Mouse (Mus musculus) forebrain, postnatal 0 days (tissue): ENCODE results near the gene Bcat1. TPM values are rescaled to one million over a fixed set of nuclear protein-coding genes. Genes with fewer than 3 reads are reported as not detected.

Source experiments
- ATAC-seq: fragments of 200-750 bp; cut with Nextera tagmentation; 2 replicates; pipeline ENCODE4 v1.8.0; 2017; ENCODE audit warnings: mild to moderate bottlenecking, moderate library complexity
- DNase-seq: peaks from one replicate; pipeline ENCODE4 v3.0.0-alpha.2; 2015
- H3K27ac ChIP-seq: fragments of 300-500 bp; sonication (generic); 2 replicates; pipeline ENCODE4 v1.5.1; 2014; ENCODE audit warnings: low read depth, mild to moderate bottlenecking, antibody characterized with exemption, low read length, moderate library complexity, mixed read lengths
- H3K27me3 ChIP-seq: fragments of 300-500 bp; sonication (generic); 2 replicates; pipeline ENCODE4 v1.6.1; 2014; ENCODE audit warnings: mild to moderate bottlenecking, low read length, mixed read lengths; ENCODE audit not compliant: insufficient read depth
- H3K36me3 ChIP-seq: fragments of 300-500 bp; sonication (generic); 2 replicates; pipeline ENCODE4 v1.6.1; 2014; ENCODE audit warnings: mild to moderate bottlenecking, moderate library complexity; ENCODE audit not compliant: insufficient read depth
- H3K4me1 ChIP-seq: fragments of 300-500 bp; sonication (generic); 2 replicates; pipeline ENCODE4 v1.6.1; 2014; ENCODE audit warnings: antibody characterized with exemption; ENCODE audit not compliant: insufficient read depth
- H3K4me2 ChIP-seq: fragments of 300-500 bp; sonication (generic); 2 replicates; pipeline ENCODE4 v1.6.1; 2014; ENCODE audit warnings: low read depth, mild to moderate bottlenecking, moderate library complexity
- H3K4me3 ChIP-seq: fragments of 300-500 bp; sonication (generic); 2 replicates; pipeline ENCODE4 v1.5.1; 2014; ENCODE audit warnings: low read depth, low read length, mixed read lengths
- H3K9ac ChIP-seq: fragments of 300-500 bp; sonication (generic); 2 replicates; pipeline ENCODE4 v1.6.1; 2014; ENCODE audit warnings: mild to moderate bottlenecking
- H3K9me3 ChIP-seq: fragments of 300-500 bp; sonication (generic); 2 replicates; pipeline ENCODE4 v1.6.1; 2016; ENCODE audit warnings: low read length
- CTCF ChIP-seq: sonication (generic); IDR thresholded peaks from 2 replicates; pipeline ENCODE4 v1.5.1; 2016; ENCODE audit warnings: antibody characterized with exemption, control low read depth, low read depth
- WGBS: fragments of 180-500 bp; shearing (Covaris S2); extraction: QIAGEN DNeasy Blood & Tissue Kit; methylation state at CpG from one replicate; pipeline ENCODE4 v1.1.7; 2014; 5-methylcytosine and 5-hydroxymethylcytosine counted together
- polyA plus RNA-seq: library from polyadenylated mRNA; unstranded; fragments of >200 nt; fragmentation: Nextera tagmentation; extraction: Ambion mirVana; gene quantifications from 2 replicates; pipeline ENCODE4 v1.2.1, GENCODE M21; 2015
- total RNA-seq: library from RNA; depleted of rRNA; stranded (reverse); fragments of >200 nt; gene quantifications from 2 replicates; pipeline ENCODE4 v1.2.3, GENCODE M21; 2014; rRNA removed

The Bcat1 gene
- 97.5 and 97.9 TPM in 2 replicates for total RNA-seq
- polyA plus RNA-seq = 50.7 and 51.5 TPM in 2 replicates

GRCm38 (mm10) chr6:145075548-145076224 is at the start of gene Bcat1:
Bcat1 (minus strand) TSS chr6:145076184.
- Histone ChIP-seq H3K27me3 (no peaks in the 10 kb centered on the region), H3K27ac (no peak within 1 kb of the TSS), H3K9ac (peak within 1 kb of the TSS; percentile 46), H3K9me3 (no peaks in the 10 kb centered on the region), H3K4me3 (peak within 1 kb of the TSS; percentile 49), H3K36me3 (no peaks in the 10 kb centered on the region), H3K4me2 (peak within 1 kb of the TSS; percentile 94), H3K4me1 (no peaks in the 10 kb centered on the region)
- 2% methylated on average over 39 of the region's 39 CpGs for WGBS
- no peak for TF ChIP-seq CTCF
- peak; percentile 56 for DNase-seq
- peak; percentile 85 for ATAC-seq

DNA sequence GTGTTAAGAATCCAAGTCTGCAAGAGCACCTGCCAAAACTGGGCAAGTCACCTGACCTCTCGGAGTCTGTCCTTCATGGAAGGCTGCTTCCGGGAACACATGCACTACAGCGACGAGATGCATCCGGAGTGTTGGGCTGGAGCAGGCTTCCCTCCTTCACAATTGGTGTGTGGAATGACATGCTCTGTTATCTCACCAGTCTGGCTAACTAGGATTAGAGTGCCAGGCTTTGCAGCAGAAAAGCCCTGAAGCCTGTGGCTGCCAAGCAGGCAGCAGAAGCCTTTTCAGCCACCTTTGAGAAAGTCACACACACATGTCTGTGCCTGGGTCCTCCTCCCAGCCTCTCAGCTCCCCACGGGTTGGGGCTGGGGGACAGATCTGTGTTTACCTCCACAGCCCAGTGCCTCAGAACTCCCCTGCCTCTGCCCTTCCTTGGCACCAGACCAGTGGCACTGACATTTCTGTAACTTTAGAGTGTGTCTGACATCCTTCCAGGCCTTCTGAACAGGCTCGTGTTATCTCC is 49.7 kb upstream of the Bcat1 start:
- no peak overlapping the region for H3K4me2 ChIP-seq
- peak; percentile 58; the same call in 1 of the 2 replicates for ATAC-seq
- H3K27ac ChIP-seq = no peak overlapping the region
- H3K9ac ChIP-seq = no peak overlapping the region
- H3K4me1 ChIP-seq = no peaks in the 10 kb centered on the region
- no peak for TF ChIP-seq CTCF
- no peaks in the 10 kb centered on the region for H3K36me3 ChIP-seq
- DNase-seq = peak; percentile 13
- no peaks in the 10 kb centered on the region for H3K9me3 ChIP-seq
- H3K4me3 ChIP-seq = no peak overlapping the region
- H3K27me3 ChIP-seq = no peaks in the 10 kb centered on the region
- 55% methylated on average over 7 of the region's 7 CpGs for WGBS

- Histone ChIP-seq H3K36me3 (no peaks in the 10 kb centered on the region), H3K4me1 (no peaks in the 10 kb centered on the region), H3K27me3 (no peaks in the 10 kb centered on the region), H3K4me3 (no peak overlapping the region), H3K9ac (no peak overlapping the region), H3K9me3 (no peaks in the 10 kb centered on the region), H3K4me2 (no peak overlapping the region), H3K27ac (no peak overlapping the region)
- ATAC-seq (no peak), DNase-seq (no peak)
- WGBS = 73% methylated on average over 1 of the region's 1 CpGs
- no peak for TF ChIP-seq CTCF
Measured at GRCm38 (mm10) chr6:145124621-145125020, 48.6 kb upstream of the Bcat1 start.

GRCm38 (mm10) chr6:145123136-145124060 is 47.4 kb upstream of the Bcat1 start:
- no peak for ATAC-seq
- Histone ChIP-seq H3K27ac (no peak overlapping the region), H3K27me3 (no peaks in the 10 kb centered on the region), H3K4me3 (no peak overlapping the region), H3K4me2 (no peak overlapping the region), H3K4me1 (no peaks in the 10 kb centered on the region), H3K9me3 (no peaks in the 10 kb centered on the region), H3K9ac (no peak overlapping the region), H3K36me3 (no peaks in the 10 kb centered on the region)
- WGBS = 89% methylated on average over 11 of the region's 11 CpGs
- TF ChIP-seq CTCF = no peak
- no peak for DNase-seq

GRCm38 (mm10) chr6:145122423-145123059 is 46.6 kb upstream of the Bcat1 start:
- no peak overlapping the region for H3K4me2 ChIP-seq
- no peak for TF ChIP-seq CTCF
- ATAC-seq (no peak), DNase-seq (no peak)
- no peak overlapping the region for H3K27ac ChIP-seq
- H3K36me3 ChIP-seq = no peaks in the 10 kb centered on the region
- no peaks in the 10 kb centered on the region for H3K4me1 ChIP-seq
- H3K9ac ChIP-seq = no peak overlapping the region
- no peaks in the 10 kb centered on the region for H3K27me3 ChIP-seq
- WGBS = 35% methylated on average over 8 of the region's 8 CpGs
- no peak overlapping the region for H3K4me3 ChIP-seq
- no peaks in the 10 kb centered on the region for H3K9me3 ChIP-seq

GRCm38 (mm10) chr6:145121590-145122420 is 45.8 kb upstream of the Bcat1 start:
- no peaks in the 10 kb centered on the region for H3K27me3 ChIP-seq
- DNase-seq (no peak), ATAC-seq (no peak)
- WGBS = 58% methylated on average over 21 of the region's 21 CpGs
- no peak overlapping the region for H3K27ac ChIP-seq
- H3K9me3 ChIP-seq = no peaks in the 10 kb centered on the region
- TF ChIP-seq CTCF = no peak
- H3K4me1 ChIP-seq = no peaks in the 10 kb centered on the region
- H3K36me3 ChIP-seq = no peaks in the 10 kb centered on the region
- no peak overlapping the region for H3K4me3 ChIP-seq
- H3K9ac ChIP-seq = no peak overlapping the region
- no peak overlapping the region for H3K4me2 ChIP-seq
